Mouse (Mus musculus): ENCODE measurements around the gene Iah1.

Iah1 gene

DNA sequence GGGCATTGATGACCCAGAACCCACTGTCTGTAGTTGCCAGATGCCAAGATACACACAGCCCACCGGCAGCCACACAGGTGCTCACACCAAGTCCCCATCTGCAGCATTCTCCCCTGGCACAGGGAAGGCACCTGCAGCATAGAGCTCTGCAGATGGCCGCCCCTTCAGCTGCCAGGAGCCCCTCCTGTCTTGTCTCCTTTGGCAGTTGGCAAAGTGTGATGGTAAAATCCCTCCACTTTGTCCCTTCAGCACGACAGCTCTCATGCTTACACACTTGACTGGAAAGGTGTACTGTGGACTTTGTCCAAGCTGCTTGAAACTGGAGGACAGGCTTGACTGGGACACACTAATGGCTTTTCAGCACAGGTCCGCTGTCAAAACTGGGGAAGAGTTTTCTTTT lies 4.1 kb downstream of the Iah1 start:
- peak; percentile 59 for DNase-seq

DNA sequence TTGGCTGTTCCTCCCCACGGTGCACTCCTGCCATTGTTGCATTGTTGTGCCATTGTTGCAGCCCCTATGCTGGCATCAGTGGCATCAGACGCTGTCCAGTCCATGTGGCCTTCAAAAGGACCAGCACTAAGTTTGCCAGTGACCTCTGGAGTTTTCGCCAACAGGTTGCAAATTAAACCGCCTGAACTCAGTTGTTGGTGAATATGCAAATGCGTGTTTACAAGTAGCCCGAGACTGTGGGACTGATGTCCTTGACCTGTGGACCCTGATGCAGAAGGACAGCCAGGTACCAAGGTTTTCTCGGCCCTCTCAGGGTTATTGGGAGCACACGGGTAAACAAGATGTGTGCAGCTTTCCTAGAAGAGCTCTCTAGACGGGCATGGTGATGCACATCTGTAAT lies 5.0 kb downstream of the Iah1 start:
- DNase-seq, result no peak

DNA sequence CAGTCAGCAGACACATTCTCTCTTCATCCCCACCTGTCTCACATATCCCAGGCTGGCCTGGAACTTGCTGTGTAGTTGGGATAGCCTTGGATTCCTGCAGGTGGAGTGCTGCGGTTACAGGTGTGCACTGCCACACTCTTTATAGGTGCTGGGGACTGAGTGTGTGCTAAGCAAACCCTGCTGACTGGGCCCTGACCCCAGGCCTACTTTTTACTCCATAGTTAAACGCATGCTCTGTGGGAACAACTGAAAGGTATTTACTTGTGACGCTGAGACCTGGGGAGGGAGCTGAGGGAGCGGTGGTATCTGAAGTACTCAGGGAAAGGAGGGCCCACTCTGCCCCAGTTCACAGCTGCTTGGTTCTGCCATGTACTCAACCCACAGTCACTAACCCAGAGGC lies 6.1 kb downstream of the Iah1 start:
- DNase-seq, result no peak

DNA sequence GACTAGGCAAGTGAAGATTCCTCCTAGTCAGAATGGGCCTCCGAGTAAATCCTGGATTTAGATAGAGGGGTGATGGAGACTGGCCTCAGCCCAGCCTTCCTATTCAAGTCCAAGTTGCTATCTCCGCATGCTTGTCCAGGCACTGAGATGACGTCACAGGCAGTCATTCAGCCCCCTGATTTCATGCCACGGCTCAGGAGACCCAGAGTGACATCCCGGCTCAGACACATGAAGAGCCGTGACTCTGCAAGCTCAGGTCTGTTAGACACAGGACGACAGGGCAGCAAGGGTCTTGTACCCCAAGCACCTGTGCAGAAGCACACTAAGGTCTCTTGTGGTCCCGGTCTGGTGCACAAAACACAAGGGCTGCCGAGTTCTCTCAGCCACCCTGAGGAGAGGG lies 6.7 kb downstream of the Iah1 start:
- DNase-seq, result no peak

DNA sequence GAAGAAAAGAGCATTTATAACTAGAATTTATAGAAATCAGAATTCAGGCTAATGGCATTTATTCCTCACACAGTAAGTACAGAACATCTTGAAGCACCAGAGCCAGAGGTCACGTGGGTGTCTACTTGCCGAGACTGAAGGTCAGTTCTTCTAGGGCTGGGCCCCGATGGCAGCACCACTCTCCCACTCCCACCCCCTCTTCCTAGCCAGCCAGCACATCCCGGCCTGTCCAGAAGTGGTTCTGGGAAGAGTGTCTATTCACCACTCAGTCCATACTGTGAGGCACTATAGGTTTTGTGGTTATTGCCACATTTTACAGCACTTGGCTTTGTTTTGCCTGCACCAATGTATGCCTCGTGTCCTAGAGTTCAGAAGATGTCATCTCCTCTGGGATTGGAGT lies 7.9 kb downstream of the Iah1 start:
- DNase-seq, result no peak

DNA sequence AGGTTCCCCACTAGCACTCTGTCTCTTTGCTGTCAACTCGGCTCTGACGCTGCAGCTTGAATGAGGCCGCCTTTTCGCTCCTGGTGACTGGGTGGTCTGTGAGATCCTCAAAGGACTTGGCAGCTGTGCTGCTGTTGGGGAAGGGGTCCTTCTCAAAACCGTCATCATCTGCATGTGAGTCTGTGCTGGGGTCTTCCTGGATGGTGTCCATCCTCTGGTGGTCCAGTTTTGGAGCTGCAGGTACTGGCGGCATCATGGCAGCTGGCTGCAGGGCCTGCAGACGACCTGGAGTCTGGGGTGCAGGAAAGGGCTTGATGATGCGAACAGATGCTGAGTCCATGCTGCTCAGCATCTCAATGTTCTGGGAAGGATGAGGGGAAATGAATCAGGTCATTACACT lies 9.1 kb downstream of the Iah1 start:
- DNase-seq, result no peak

DNA sequence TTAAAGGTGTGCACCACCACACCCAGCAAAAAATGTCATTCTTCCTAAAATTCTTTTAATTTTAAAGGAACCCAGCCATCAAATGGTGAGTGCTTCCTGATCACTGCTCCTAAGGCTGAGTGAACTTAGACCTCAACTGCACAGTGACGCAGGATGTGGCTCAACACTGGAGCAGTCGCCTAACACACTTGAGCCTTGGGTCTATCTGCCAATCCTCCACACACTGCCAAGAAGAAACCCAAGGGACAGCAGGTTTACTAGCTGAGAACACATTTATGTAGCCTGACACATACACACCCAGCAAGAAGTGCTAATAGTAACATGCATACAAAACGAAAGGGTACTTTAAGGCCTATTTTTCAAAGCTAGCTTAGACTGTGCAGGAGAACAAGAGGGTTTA lies 10.1 kb downstream of the Iah1 start:
- DNase-seq, result no peak

DNA sequence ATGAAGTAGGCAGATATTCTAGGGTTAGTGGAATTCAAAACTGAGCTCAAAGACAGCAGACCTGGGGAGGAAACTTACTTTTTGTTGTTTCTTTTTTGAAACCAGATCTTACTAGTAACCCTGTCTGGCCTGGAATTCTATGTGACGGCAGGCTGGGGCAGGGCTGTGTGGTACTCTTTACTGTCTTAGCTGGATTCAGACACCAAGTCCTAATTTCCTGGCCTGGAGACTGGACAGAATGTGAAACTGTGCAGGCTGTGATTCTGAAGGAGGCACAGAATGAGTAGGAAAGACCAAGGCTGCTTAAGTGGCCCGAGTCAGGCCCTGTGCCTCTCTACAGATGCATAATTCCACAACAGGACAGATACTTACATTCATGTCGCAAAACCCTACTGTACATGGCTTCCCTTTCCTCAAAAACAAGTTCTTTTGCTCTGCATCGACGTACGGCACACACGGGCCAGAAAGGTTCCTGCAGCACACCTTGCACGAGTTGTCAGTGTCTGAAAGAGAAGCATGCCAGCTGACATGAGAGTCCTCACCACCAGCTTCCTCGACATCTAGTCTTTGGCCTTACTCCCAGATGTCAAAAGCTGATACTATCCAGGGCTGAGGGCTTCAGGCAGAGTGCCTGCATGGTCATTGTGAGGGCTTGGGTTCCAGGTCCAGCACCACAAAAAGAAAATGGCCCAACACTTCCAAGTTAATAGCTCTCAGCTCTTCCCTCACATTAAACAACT lies 13.6 kb downstream of the Iah1 start:
- DNase-seq, result no peak

DNA sequence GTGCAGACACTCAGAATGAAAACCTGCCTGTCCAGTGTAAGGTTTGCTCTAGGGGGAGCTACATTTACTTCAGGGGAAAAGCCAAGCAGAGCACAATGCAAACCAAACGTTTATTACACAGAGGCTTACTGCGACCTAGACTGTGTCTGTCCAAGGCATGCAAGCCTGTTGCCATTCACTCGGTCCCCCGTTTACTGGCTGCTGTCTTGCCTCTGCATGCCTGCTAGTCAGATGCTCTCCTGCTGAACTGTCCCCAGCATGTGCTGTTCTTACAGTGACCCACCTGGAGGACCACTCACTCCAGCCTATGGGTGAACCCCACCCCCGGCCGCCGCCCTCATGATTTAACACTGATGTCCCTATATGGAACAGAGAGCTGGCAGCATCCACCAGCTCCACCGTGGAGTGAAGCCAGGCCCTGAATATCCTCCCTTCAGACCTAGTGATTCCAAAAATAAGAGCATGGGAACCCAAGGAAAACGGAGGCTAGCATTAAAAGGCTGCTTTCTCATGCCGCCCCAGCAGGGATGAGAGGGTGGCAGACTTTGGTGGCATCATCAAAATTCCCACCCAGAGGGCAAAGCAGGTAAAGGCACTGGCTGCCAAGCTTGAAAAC lies 14.9 kb downstream of the Iah1 start:
- DNase-seq, result no peak

DNA sequence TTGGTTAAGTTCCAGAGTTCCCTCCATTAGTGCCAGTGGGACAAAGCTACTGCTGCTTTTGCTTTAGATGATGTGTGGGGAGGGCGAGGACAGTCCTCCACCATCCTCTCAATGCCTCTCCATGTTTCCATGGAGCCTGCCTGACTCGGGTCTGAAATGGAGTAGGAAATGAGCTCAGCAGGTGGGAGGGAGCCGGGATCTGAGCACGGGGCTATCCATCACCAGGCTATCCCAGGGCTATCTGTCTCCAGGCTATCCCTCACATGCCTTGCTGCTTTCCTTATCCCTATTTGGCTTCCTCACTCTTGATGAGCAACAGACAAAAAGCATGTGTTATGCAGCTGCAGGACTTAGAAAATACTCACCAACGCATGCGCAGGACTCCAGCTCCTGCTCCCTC lies 15.5 kb downstream of the Iah1 start:
- DNase-seq, result no peak

DNA sequence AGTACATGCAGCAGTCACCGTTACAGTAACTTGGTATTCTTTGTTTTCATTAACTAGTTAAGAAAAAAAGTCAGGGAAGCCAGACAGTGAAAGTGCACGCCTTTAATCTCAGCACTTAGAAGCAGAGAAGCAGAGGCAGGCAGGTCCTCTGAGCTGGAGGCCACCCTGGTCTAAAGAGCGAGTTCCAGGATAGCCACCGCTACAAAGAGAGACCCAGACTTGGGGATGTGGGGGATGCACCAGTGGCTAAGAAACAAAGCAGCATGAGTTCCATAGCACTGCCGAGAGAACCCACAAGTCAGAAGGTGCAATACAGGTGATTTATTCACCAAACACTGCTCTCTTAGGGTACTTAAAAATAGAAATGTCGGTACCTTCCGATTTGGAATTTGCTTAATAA lies 16.8 kb downstream of the Iah1 start:
- no peak for DNase-seq

DNA sequence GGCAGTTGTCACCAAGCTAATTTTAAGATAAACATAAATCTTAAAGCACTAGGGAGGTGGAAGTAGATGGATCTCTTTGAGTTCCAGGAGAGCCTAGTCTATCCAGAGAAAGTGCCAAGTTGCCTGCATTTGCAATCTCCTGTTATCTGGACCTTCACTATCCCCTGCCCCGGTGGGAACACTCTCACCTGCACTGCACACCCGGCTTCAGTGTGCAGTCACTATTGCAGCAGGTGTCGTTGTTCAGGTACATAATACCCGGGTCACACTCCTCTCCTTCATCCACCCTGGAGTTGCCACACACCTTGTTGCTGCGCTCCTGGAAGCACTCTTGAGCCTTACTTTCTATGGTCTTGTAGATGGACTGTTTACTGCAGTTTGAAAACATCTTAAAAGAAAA lies 17.6 kb downstream of the Iah1 start:
- DNase-seq, result no peak

DNA sequence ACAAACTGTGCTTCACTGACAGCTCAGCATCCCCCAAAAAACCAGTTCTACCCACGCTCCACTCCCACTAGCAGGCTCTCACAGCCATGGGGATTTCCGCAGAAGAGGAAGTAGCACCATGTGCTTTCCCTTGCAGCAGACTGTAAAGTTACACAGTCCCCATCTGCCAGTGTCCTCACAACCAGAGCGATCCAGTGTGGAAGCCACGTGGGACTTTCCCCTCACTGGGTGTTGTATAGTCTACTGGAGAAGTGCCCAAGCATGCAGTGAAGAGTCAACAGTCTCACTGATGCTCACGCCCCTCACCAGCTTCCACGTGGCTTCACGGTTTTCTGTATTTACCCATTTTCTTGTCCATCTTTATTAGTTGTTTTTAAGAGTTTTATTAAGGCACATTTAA lies 19.7 kb downstream of the Iah1 start:
- no peak for DNase-seq

DNA sequence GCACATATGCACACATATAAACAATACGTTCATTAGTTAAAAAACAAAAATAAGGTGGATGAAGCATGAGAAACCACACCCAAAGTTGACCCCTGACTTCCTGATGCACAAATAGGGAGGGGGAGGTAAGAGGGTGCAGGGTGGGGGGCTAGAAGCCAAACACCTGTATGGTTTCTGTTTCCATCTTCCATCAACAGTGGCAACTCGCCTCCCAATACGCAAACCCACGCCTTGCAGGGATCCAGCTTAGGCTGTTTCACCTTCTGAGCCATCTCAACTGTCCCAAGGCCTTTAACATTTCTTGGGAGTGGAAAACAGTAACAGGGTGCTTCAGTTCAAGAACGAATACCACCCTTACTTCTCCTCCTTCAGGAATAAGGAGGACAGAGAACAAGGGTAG lies 21.0 kb downstream of the Iah1 start:
- no peak for DNase-seq

DNA sequence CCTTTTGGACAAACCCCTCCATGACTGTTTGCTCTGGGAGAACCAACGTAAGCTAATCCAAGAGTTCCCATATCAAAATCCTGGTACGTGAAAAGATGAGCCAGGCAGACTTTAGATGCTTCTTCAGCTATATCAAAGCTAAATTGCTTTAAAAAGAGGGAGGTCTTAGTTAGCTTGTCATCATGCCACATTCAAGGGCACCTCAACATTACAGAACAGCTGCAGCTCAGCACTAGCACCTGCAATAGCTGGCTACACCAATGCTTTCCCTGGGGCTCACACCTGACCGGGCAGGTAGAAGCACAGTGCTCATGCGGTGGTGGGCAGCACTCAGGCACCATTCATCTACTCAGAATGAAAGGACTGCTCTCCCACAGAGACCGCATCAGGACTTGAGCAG lies 24.5 kb downstream of the Iah1 start:
- no peak for DNase-seq

DNA sequence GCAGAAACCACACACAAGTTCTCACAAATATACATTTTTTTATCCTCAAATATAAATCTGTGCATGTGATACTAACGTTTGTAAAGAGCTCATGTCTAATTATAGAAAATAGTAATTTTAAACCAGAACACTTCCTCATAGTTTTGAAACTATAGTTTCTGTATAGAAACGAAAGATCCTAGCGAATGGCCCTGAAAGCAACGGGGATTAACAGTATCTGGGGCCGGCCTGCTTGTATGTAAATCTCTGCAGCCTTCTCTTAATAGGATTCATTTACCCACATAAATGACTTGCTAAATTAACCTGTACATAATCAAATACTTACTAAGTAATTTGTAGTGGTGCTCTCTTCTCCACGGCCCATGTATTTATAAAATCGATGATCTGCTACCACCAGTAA lies 30.8 kb downstream of the Iah1 start:
- no peak for DNase-seq

DNA sequence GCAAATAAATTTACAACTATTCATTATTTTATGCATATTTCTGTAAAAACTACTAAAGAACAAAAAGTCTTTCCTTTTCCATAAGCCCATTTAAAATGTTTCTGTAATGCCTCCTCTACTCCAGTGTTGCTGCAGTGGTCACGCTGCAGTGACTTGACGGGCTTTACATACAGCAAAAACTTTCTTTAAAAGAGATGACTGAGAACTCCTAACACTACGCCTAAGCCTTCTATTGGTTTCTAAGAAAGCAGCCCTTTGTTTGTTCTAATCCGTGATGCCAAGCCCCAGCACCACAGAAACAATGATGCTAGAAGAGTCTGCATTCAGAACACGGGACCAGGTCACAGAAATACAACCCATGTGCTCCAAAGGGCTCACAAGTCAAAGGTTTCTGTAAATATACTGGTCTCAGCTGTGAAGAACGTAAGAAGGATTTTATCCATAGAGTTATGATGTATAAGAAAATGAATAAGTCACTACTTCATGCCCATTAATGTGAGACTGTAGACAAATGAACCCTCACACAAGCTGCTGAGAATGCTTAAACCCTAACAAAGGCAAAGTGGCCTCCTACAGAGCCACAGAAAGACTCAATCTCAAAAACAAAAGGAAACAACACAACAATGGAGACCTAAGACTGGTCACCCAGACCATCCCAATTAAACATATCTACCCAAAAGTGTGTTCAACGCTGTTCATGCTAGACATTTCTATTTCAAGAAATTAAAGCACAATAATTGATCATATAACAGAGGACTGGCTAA lies 34.1 kb downstream of the Iah1 start:
- DNase-seq, result no peak

DNA sequence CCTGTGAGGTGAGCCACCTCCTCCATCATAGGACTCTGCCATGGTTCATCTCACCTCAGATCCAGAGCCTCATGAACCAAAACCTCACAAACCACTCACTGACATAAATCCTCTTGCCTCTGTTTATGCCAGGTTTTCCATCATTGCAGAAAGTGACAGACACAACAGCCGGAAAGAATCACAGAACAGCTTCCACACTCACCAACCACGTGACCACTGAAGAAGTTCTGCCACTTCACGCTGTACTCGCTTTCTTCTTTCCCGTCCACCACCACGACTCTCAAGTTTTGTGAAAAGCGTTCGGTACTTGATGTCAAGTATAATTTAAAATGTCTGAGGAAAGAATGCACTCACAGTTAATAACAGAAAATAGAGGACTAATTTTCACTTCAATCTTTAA lies 37.5 kb downstream of the Iah1 start:
- no peak for DNase-seq

DNA sequence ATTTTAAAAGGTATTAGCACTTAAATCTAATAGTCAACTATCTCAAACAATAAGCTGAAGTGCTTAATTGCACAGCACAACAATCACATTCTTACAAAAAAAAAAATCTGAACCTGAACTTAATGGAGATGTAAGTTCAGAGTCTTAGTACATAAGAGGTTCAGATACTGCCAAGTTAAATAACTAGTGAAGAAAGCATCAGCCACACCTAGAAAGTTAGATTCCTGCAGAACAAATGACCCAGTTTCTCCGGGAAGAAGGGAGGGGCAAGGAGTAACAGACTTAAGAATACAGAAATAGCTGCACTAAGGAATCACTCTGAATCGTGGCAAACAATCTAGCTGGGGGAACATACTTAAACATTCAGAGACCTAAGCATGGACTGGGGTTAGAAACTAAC lies 46.5 kb downstream of the Iah1 start:
- no peak for DNase-seq

DNA sequence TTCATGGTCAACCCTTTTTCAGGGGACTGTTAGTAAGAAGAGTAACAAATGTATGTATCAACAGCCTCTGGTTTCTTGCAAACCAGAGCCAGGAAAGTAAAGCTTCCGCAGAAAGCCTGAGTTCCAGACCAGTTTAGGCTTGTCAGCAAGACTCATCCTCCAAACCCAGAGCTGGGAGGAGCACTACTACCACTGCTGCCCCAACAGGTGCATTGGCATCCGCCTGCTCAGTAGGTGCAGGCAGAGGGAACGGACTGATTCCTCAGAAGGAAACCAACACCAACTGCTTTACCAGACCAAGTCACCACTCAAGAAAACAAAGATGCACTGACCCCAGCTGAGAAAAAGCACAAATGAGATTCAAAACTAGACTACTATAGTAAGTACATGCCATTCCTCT lies 47.0 kb downstream of the Iah1 start:
- DNase-seq, result no peak

DNA sequence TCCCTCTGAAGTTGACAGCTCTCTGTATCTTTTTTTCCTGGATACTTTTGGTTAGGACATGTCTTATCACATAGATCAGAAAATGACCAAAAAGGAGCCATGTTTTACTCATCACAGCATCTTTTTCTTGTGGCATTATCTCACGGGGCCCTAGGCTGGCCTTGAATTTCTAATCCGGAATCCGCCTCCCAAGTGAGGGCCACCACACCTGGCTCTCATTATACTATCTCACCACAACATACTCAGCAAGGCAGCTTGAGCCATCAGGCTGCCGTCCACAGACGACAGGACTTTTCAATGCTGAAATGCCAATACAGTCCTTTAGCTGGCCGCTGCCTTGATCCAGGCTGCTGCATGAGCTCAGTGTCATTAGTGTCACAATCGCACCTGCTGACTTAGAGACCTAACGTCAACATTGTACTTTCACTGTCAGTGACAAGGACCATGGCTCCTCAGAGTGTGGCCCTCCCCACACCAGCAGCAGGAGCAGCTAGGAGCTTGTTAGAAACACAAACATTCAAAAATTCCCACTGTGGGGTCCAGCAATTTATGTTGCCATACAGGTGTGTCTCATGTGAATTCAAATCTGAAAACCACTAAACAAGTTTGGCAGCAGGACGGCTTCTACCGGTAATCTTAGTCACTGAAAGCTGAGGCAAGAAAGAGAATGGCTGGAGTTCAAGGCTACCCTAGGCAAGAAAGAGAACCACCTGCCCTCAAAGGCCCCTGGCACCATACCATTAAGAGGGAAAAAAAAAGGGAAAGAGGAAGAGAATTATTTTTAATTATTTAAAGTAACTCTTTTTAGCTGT lies 48.6 kb downstream of the Iah1 start:
- no peak for DNase-seq

DNA sequence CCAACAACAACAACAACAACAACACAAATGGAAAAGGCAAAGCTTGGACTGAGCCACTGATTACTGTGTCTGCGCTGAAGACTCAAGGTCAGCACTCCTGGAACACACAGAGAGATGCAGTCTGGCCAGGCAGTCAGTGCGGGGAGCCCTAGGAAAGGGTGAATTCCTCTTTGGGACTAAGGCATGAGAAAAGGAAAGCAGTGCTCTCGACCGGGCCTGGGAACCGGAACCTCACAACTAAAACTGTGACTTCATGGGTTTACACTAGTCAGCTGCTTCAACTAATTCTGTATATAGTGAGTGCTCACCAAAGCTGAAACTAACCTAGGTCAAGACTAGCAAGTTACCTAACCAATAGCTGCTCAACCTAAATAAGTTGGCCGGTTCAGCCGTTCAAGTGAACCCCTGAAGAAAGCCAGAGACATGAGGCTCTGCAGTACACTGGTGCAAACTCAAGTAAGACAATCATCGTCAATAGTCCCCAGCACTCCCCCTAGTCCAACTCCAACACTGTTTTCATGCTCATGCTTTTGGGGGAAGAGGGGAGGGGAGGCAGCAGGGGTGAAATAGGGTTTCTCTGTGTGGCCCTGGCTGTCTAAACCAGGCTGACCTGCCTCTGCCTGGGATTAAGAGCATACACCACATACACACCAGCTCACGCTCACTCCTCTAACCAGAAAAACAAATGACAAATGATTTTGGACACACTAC lies 52.3 kb downstream of the Iah1 start:
- DNase-seq, result no peak

DNA sequence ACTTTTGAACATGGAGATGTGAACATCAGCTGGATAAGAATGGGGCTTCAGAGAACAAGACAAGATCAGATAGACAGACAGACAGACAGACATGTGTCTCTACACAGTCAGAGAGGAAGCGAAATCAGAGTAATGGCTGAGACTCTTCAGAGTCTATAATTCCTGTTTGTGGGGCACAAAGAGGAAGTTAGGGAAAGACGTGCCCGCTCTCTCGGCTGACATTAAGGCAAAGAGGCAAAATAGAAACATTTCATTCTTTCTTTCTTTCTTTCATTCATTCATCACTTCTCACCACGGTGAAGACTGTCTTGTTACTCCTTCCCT lies 52.9 kb downstream of the Iah1 start:
- DNase-seq, result no peak

Measured in cerebellum, adult 9-11 months (tissue).